Mouse (Mus musculus): ENCODE measurements around the gene Pcbp4.

Pcbp4 gene

GRCm38 (mm10) chr9:106453271-106454070 lies at the start of gene Pcbp4:
Gene Pcbp4 (plus strand): TSS chr9:106453291.
- CTCF ChIA-PET = interaction anchor here in 3 of 4 experiments (0.6 to 7.4 kb wide), 14 partner anchors 8 to 307 kb away, joined by 3 to 86 read pairs (median 4); partner anchors contain the start of genes Parp3 (in 3 of the 3), Acy1 (in 1 of the 3) and Rrp9 (in 1 of the 3)
- POLR2A ChIA-PET = interaction anchor here (0.5 to 16.6 kb wide), 36 partner anchors 8 to 959 kb away, joined by 3 to 505 read pairs (median 4); partner anchors contain the start of genes Acy1 (in 4 of the 4), Rpl29 (in 3 of the 4), Gpr62 (in 2 of the 4) and Parp3 (in 2 of the 4)

GRCm38 (mm10) chr9:106405275-106405674 lies 47.8 kb upstream of the Pcbp4 start:
- ChIA-PET POLR2A (interaction anchor here in 2 of 4 experiments (0.6 to 2.2 kb wide), 4 partner anchors 24 to 42 kb away, joined by 3 to 7 read pairs (median 6); partner anchors contain the start of genes Abhd14a (in 1 of the 2) and Rpl29 (in 1 of the 2)), CTCF (interaction anchor here in 2 of 4 experiments (2.2 kb wide), 2 partner anchors 16 kb away, joined by 8 to 15 read pairs; no protein-coding TSS in a partner anchor)

GRCm38 (mm10) chr9:106406443-106407078 lies 46.5 kb upstream of the Pcbp4 start:
- ChIA-PET CTCF (interaction anchor here (0.6 to 2.3 kb wide), 13 partner anchors 11 to 882 kb away, joined by 3 to 15 read pairs (median 5); partner anchors contain the start of gene Parp3 (in 1 of the 4)), POLR2A (interaction anchor here (0.6 to 2.2 kb wide), 13 partner anchors 11 to 1932 kb away, joined by 3 to 9 read pairs (median 3); partner anchors contain the start of genes Rpl29 (in 2 of the 4), Gpx1 (in 1 of the 4) and Poc1a (in 1 of the 4))

- POLR2A ChIA-PET = interaction anchor here in 1 of 4 experiments (0.7 kb wide), 1 partner anchor 19 kb away, joined by 3 read pairs; no protein-coding TSS in a partner anchor
- CTCF ChIA-PET = interaction anchor here in 2 of 4 experiments (1.0 to 1.6 kb wide), 3 partner anchors 8 to 197 kb away, joined by 3 to 7 read pairs (median 3); no protein-coding TSS in a partner anchor
Observed at GRCm38 (mm10) chr9:106409096-106409495, 44.0 kb upstream of the Pcbp4 start.

GRCm38 (mm10) chr9:106410086-106410650 lies 42.9 kb upstream of the Pcbp4 start:
- ChIA-PET POLR2A (no interaction called here), CTCF (interaction anchor here in 2 of 4 experiments (0.8 to 2.8 kb wide), 3 partner anchors 12 to 198 kb away, joined by 3 to 14 read pairs (median 3); no protein-coding TSS in a partner anchor)

GRCm38 (mm10) chr9:106411091-106411594 lies 41.9 kb upstream of the Pcbp4 start:
- ChIA-PET POLR2A (no interaction called here), CTCF (interaction anchor here in 2 of 4 experiments (0.6 to 2.8 kb wide), 2 partner anchors 11 to 1792 kb away, joined by 3 to 14 read pairs; no protein-coding TSS in a partner anchor)

- CTCF ChIA-PET = interaction anchor here in 2 of 4 experiments (0.6 to 2.8 kb wide), 2 partner anchors 10 to 201 kb away, joined by 4 to 14 read pairs; no protein-coding TSS in a partner anchor
- POLR2A ChIA-PET = interaction anchor here in 2 of 4 experiments (0.5 to 0.7 kb wide), 2 partner anchors 44 to 847 kb away, joined by 3 read pairs; no protein-coding TSS in a partner anchor
Observed at GRCm38 (mm10) chr9:106411729-106412128, 41.4 kb upstream of the Pcbp4 start.

GRCm38 (mm10) chr9:106412210-106412609 lies 40.9 kb upstream of the Pcbp4 start:
- ChIA-PET POLR2A (interaction anchor here in 2 of 4 experiments (0.5 to 0.7 kb wide), 2 partner anchors 45 to 847 kb away, joined by 3 read pairs; no protein-coding TSS in a partner anchor), CTCF (interaction anchor here in 2 of 4 experiments (0.6 to 2.8 kb wide), 2 partner anchors 10 to 201 kb away, joined by 4 to 14 read pairs; no protein-coding TSS in a partner anchor)

- ChIA-PET CTCF (interaction anchor here in 3 of 4 experiments (0.6 to 1.6 kb wide), 3 partner anchors 8 to 62 kb away, joined by 3 to 6 read pairs (median 3); no protein-coding TSS in a partner anchor), POLR2A (interaction anchor here in 1 of 4 experiments (1.2 to 1.3 kb wide), 2 partner anchors 14 to 19 kb away, joined by 4 to 5 read pairs; no protein-coding TSS in a partner anchor)
Observed at GRCm38 (mm10) chr9:106413606-106414005, 39.5 kb upstream of the Pcbp4 start.

- ChIA-PET POLR2A (interaction anchor here in 3 of 4 experiments (1.0 to 3.9 kb wide), 3 partner anchors 10 to 48 kb away, joined by 3 to 18 read pairs (median 3); partner anchors contain the start of genes Dusp7 (in 1 of the 3) and Rpl29 (in 1 of the 3)), CTCF (interaction anchor here in 2 of 4 experiments (1.7 to 2.7 kb wide), 4 partner anchors 10 to 205 kb away, joined by 3 to 8 read pairs (median 7); no protein-coding TSS in a partner anchor)
Observed at GRCm38 (mm10) chr9:106416826-106417225, 36.3 kb upstream of the Pcbp4 start.

GRCm38 (mm10) chr9:106417841-106418625 lies 35.1 kb upstream of the Pcbp4 start:
- CTCF ChIA-PET = interaction anchor here (0.6 to 2.7 kb wide), 19 partner anchors 11 to 250 kb away, joined by 3 to 9 read pairs (median 4); partner anchors contain the start of genes Parp3 (in 2 of the 4), Abhd14a (in 1 of the 4), Rpl29 (in 1 of the 4) and Rrp9 (in 1 of the 4)
- POLR2A ChIA-PET = interaction anchor here (0.6 to 3.9 kb wide), 11 partner anchors 10 to 251 kb away, joined by 3 to 18 read pairs (median 4); partner anchors contain the start of genes Rpl29 (in 2 of the 4), Acy1 (in 1 of the 4), Alas1 (in 1 of the 4) and Dusp7 (in 1 of the 4)

GRCm38 (mm10) chr9:106420608-106421007 lies 32.5 kb upstream of the Pcbp4 start:
- ChIA-PET CTCF (interaction anchor here (0.6 to 3.0 kb wide), 34 partner anchors 12 to 841 kb away, joined by 3 to 56 read pairs (median 6); partner anchors contain the start of genes Parp3 (in 3 of the 4), Rrp9 (in 2 of the 4), Pcbp4 (in 1 of the 4) and Twf2 (in 1 of the 4)), POLR2A (interaction anchor here (0.7 to 3.5 kb wide), 16 partner anchors 8 to 248 kb away, joined by 3 to 50 read pairs (median 4); partner anchors contain the start of genes Acy1 (in 2 of the 4), Parp3 (in 2 of the 4), Rpl29 (in 2 of the 4) and Pcbp4 (in 1 of the 4))

GRCm38 (mm10) chr9:106421033-106421864 lies 31.8 kb upstream of the Pcbp4 start:
- ChIA-PET CTCF (interaction anchor here (0.5 to 3.0 kb wide), 129 partner anchors 7 to 841 kb away, joined by 3 to 56 read pairs (median 5); partner anchors contain the start of genes Parp3 (in 4 of the 4), Poc1a (in 2 of the 4), Rrp9 (in 2 of the 4) and Abhd14a (in 1 of the 4)), POLR2A (interaction anchor here (0.6 to 3.5 kb wide), 45 partner anchors 8 to 263 kb away, joined by 3 to 50 read pairs (median 3); partner anchors contain the start of genes Acy1 (in 3 of the 4), Rpl29 (in 3 of the 4), Parp3 (in 2 of the 4) and Alas1 (in 1 of the 4))

GRCm38 (mm10) chr9:106421865-106422160 lies 31.3 kb upstream of the Pcbp4 start:
- CTCF ChIA-PET = interaction anchor here (0.5 to 3.0 kb wide), 134 partner anchors 8 to 955 kb away, joined by 3 to 56 read pairs (median 5); partner anchors contain the start of genes Parp3 (in 4 of the 4), Acy1 (in 2 of the 4), Dusp7 (in 2 of the 4) and Poc1a (in 2 of the 4)
- POLR2A ChIA-PET = interaction anchor here (0.7 to 3.5 kb wide), 41 partner anchors 8 to 263 kb away, joined by 3 to 50 read pairs (median 3); partner anchors contain the start of genes Parp3 (in 3 of the 4), Acy1 (in 2 of the 4), Rpl29 (in 2 of the 4) and Alas1 (in 1 of the 4)

All from embryonic stem cell, embryonic (primary cell).